Mouse (Mus musculus): ENCODE measurements around the gene Tsr3. TPM values are rescaled to one million over a fixed set of nuclear protein-coding genes. Genes with fewer than 3 reads are reported as not detected.
"Not testable (repeated sequence)": the region's sequence is repeated elsewhere in the genome, so short reads cannot be mapped to it uniquely, and the experiment has no call there.

Gene Tsr3
- polyA plus RNA-seq, 1 experiment from 2014 or later, result 78.6 TPM

- H3K27ac ChIP-seq (replicated peaks), result peak overlapping the region; percentile 42; the same call in 1 of the 2 replicates
- 0 out of 2 replicates have a peak, but pooled peaks cover 17% of the 10 kb centered on the region for H3K27me3 ChIP-seq (replicated peaks; ENCODE audit: low read depth, poor library complexity, severe bottlenecking)
- H3K36me3 ChIP-seq (replicated peaks), result peaks cover 67% of the 10 kb centered on the region
- H3K4me1 ChIP-seq, result peaks cover 18% of the 10 kb centered on the region
- peak overlapping the region; percentile 60 for H3K4me3 ChIP-seq
- no peaks in the 10 kb centered on the region for H3K9me3 ChIP-seq
- 47% methylated on average over 6 of the region's 6 CpGs for WGBS
- no peak for DNase-seq (ENCODE audit: low spot score)
Measured at GRCm38 (mm10) chr17:25222951-25223601, 16.9 kb upstream of the Tsr3 start.

DNA sequence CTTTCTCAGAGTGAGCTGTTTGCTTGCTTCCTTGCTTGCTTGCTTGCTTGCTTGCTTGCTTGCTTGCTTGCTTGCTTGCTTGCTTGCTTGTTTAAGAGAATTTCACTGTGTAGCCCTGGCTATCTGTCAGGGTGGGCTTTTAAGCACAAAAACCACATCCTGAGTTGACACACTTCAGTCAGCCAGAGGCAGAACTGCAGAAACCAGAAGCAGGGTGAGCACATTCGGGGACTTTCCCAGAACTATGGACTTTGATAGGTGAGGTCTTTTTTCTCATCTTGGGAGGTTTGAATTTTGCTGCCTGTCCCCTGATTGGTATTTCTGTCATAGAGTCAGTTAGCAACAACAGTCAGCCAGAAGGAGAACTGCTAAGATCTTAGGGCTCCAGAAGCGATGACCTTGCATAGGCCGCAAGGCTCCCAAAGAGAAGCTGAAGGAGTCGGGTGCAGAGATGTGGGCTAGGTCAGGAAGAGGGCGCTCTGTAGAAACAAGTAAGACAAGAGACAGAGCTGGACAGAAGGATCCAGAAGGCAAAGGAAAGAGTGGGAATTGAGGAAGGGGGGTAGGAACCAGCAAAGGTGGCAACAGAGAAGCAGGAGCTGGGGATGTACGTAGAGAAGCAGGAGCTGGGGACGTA lies 15.3 kb upstream of the Tsr3 start:
- Histone ChIP-seq H3K4me1 (peaks cover 18% of the 10 kb centered on the region), H3K4me3 (no peak overlapping the region), H3K9me3 (no peaks in the 10 kb centered on the region), H3K36me3 (replicated peaks) (peaks cover 71% of the 10 kb centered on the region), H3K27ac (replicated peaks) (no peak overlapping the region), H3K27me3 (replicated peaks; ENCODE audit: low read depth, poor library complexity, severe bottlenecking) (0 out of 2 replicates have a peak, but pooled peaks cover 17% of the 10 kb centered on the region)
- DNase-seq (ENCODE audit: low spot score), result no peak
- 90% methylated on average over 7 of the region's 7 CpGs for WGBS

DNA sequence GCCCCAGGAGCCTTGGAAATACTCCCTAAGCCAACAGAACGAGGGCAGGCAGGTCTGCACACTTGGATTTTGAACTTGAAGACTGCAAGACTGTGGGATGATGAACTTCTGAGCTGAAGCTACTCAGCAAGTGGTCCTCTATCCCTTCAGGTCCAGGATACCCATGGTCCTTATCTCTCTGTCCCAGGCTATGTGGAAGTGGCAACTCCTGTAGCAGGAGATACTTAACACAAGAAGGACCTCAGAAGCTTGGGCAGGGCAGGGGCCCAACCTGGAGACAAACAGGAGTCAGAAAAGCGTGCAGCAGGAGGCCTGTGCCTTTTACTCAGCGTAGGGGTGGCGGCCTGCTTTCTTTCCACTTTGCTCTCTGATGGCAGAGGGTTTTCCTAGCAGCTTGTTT lies 14.3 kb upstream of the Tsr3 start:
- DNase-seq (ENCODE audit: low spot score), result no peak
- no peak overlapping the region for H3K27ac ChIP-seq (replicated peaks)
- 0 out of 2 replicates have a peak, but pooled peaks cover 13% of the 10 kb centered on the region for H3K27me3 ChIP-seq (replicated peaks; ENCODE audit: low read depth, poor library complexity, severe bottlenecking)
- H3K9me3 ChIP-seq, result no peaks in the 10 kb centered on the region
- 84% methylated on average over 4 of the region's 4 CpGs for WGBS
- peaks cover 71% of the 10 kb centered on the region for H3K36me3 ChIP-seq (replicated peaks)
- no peak overlapping the region for H3K4me3 ChIP-seq
- H3K4me1 ChIP-seq, result peaks cover 18% of the 10 kb centered on the region

- H3K27me3 ChIP-seq (replicated peaks; ENCODE audit: low read depth, poor library complexity, severe bottlenecking), result 0 out of 2 replicates have a peak, but pooled peaks cover 2% of the 10 kb centered on the region
- H3K36me3 ChIP-seq (replicated peaks), result peaks cover 75% of the 10 kb centered on the region
- no peaks in the 10 kb centered on the region for H3K4me1 ChIP-seq
- no peak overlapping the region for H3K27ac ChIP-seq (replicated peaks)
- DNase-seq (ENCODE audit: low spot score), result no peak
- no peaks in the 10 kb centered on the region for H3K9me3 ChIP-seq
- 84% methylated on average over 5 of the region's 5 CpGs for whole genome bisulfite sequencing
- no peak overlapping the region for H3K4me3 ChIP-seq
Measured at GRCm38 (mm10) chr17:25227991-25228390, 12.0 kb upstream of the Tsr3 start.

DNA sequence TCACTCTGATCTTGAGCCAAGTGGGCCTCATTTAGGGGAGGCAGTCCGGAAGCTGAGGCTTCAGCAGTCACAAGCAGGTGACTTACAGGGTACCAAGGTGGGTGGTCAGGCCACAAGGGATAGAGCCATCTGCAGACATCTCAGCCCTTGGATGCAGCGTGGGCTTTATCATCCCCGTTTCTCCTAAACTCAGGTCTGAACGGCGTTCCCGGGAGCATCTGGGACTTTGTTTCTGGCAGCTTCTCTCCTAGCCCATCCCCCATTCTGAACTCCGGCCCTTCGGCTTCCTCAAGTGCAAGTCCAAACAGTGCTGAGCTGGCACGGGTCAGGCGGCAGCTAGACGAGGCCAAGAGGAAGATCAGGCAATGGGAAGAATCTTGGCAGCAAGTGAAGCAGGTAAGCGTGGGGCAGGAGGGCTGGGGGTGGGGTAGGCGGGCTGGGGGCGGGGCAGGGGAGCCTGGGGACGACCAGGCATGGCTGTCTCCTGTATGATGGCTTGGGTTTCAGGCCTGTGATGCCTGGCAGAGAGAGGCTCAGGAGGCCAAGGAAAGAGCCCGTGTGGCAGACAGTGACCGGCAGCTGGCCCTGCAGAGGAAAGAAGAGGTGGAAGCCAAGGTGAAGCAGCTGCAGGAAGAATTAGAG lies 9.8 kb upstream of the Tsr3 start:
- WGBS, result 80% methylated on average over 17 of the region's 17 CpGs
- H3K4me3 ChIP-seq, result not testable (repeated sequence)

DNA sequence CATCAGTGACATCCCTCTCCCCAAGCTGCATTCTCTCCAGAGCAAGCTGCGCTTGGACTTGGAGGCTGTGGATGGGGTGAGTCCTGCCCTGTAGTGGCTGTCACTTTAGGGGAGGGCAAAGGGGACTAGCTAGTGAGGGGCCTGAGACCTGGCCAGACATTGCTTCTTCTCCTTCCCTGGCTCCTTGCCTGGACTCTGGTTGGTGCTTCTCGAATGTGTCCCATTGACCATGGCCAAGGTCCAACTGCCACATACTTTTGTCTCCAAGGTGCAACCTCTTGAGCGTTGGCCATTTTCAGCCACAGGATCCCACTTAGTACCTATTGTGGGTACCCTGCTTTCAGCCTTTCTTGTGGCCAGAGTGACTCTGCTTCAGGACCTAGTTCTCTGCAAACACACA lies 9.3 kb upstream of the Tsr3 start:
- Histone ChIP-seq H3K27ac (replicated peaks) (no peak overlapping the region), H3K9me3 (no peaks in the 10 kb centered on the region), H3K4me3 (no peak overlapping the region), H3K36me3 (replicated peaks) (peaks cover 71% of the 10 kb centered on the region), H3K4me1 (no peaks in the 10 kb centered on the region), H3K27me3 (replicated peaks; ENCODE audit: low read depth, poor library complexity, severe bottlenecking) (no peaks in the 10 kb centered on the region)
- no peak for DNase-seq (ENCODE audit: low spot score)
- WGBS, result 93% methylated on average over 3 of the region's 3 CpGs

More for the DNA sequence above, 9.8 kb upstream of the Tsr3 start:
- H3K36me3 ChIP-seq (replicated peaks), result peaks cover 71% of the 10 kb centered on the region
- not testable (repeated sequence) for H3K27me3 ChIP-seq (replicated peaks; ENCODE audit: low read depth, poor library complexity, severe bottlenecking); H3K9me3 ChIP-seq; DNase-seq (ENCODE audit: low spot score); H3K4me1 ChIP-seq; H3K27ac ChIP-seq (replicated peaks)

DNA sequence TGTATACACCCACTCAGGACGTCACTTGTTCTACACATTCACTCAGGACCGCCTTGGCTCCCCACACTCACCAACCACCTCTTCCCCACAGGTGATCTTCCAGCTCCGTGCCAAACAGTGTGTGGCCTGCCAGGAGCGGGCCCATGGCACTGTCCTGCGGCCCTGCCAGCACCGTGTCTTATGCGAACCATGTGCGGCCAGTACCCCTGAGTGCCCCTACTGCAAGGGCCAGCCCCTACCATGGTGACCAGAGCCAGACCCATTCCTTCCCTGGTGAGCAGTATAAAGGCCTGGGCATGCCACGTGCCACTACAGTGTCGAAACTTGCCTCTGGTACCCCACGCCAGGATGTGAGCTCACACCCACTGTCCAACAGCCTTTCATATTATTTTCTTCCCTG lies 8.3 kb upstream of the Tsr3 start:
- H3K4me1 ChIP-seq; DNase-seq (ENCODE audit: low spot score); H3K27ac ChIP-seq (replicated peaks); H3K27me3 ChIP-seq (replicated peaks; ENCODE audit: low read depth, poor library complexity, severe bottlenecking); H3K9me3 ChIP-seq; H3K4me3 ChIP-seq: not testable (repeated sequence)
- 88% methylated on average over 6 of the region's 11 CpGs for WGBS
- H3K36me3 ChIP-seq (replicated peaks), result peaks cover 70% of the 10 kb centered on the region

DNA sequence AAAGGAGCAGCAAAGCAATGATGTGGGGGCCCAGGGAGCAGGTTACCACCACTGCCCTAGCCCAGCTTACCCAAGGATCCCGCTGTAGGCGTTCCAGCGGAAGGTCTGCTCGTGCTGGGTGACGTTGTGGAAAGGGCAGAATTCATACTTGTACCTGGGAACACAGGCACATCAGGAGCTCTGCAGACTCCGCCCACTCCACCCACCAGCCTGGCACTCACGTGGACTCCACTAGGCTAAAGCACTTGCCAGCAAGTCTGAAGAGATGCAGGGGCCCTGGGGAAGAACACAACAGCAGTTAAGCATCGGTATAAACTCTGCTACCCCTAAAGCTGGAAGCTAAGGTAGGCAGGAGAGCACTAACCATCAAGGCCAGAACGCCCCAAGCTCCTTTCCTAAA lies 4.3 kb upstream of the Tsr3 start:
- Histone ChIP-seq H3K27me3 (replicated peaks; ENCODE audit: low read depth, poor library complexity, severe bottlenecking) (no peaks in the 10 kb centered on the region), H3K36me3 (replicated peaks) (peaks cover 38% of the 10 kb centered on the region), H3K4me3 (no peak overlapping the region), H3K27ac (replicated peaks) (no peak overlapping the region), H3K9me3 (no peaks in the 10 kb centered on the region), H3K4me1 (peaks cover 12% of the 10 kb centered on the region)
- WGBS, result 81% methylated on average over 9 of the region's 9 CpGs
- no peak for DNase-seq (ENCODE audit: low spot score)

- Histone ChIP-seq H3K4me3 (no peak overlapping the region; the same call in 1 of the 2 replicates), H3K9me3 (no peaks in the 10 kb centered on the region), H3K36me3 (replicated peaks) (peaks cover 55% of the 10 kb centered on the region), H3K27ac (replicated peaks) (no peak overlapping the region), H3K27me3 (replicated peaks; ENCODE audit: low read depth, poor library complexity, severe bottlenecking) (no peaks in the 10 kb centered on the region), H3K4me1 (peaks cover 36% of the 10 kb centered on the region)
- 88% methylated on average over 11 of the region's 11 CpGs for WGBS
- no peak for DNase-seq (ENCODE audit: low spot score)
Measured at GRCm38 (mm10) chr17:25243131-25243780, 3.3 kb downstream of the Tsr3 start.

- 81% methylated on average over 16 of the region's 16 CpGs for WGBS
- Histone ChIP-seq H3K27ac (replicated peaks) (no peak overlapping the region), H3K4me1 (peaks cover 32% of the 10 kb centered on the region), H3K27me3 (replicated peaks; ENCODE audit: low read depth, poor library complexity, severe bottlenecking) (no peaks in the 10 kb centered on the region), H3K9me3 (no peaks in the 10 kb centered on the region), H3K36me3 (replicated peaks) (peaks cover 55% of the 10 kb centered on the region), H3K4me3 (peak overlapping the region; percentile 11; the same call in 1 of the 2 replicates)
- DNase-seq (ENCODE audit: low spot score), result peak; percentile 31
Measured at GRCm38 (mm10) chr17:25244239-25244638, 4.3 kb downstream of the Tsr3 start.

DNA sequence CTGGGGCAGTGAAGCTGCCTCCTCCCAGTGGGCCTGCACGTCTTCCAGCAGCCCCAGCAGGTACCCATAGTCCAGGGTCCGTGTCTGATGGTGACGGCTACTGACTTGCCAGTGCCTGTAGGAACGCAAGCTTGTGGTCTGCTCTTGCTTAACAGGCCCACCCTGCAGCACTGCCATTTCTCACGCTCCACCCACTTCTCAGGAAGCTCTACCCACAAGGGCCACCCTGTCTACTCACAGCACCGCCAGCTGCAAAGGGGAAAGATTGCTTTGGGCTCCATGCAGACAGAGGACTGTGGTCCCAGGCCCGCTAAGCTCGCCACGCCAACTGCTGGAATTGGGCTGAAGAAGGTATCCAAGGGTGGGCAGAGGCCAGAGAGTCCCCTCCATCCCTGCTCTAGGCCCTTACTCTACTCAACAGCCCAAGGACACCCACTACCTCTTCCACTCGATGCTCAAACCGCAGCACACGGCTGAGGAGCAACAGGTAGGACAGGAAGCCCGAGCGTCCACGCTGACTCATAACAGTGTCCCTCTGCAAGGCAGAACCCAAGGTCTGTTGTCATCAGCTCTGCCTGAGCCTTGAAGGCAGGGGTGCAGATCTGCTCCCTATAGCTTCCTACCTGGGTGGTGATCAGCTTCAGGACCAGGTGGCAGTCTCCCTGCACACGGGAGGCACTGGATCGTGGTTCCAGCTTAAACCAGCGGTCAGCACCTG lies 8.2 kb downstream of the Tsr3 start:
- Histone ChIP-seq H3K4me3 (no peak overlapping the region), H3K4me1 (peaks cover 22% of the 10 kb centered on the region), H3K36me3 (replicated peaks) (peaks cover 32% of the 10 kb centered on the region), H3K27me3 (replicated peaks; ENCODE audit: low read depth, poor library complexity, severe bottlenecking) (peaks cover 17% of the 10 kb centered on the region), H3K9me3 (no peaks in the 10 kb centered on the region), H3K27ac (replicated peaks) (no peak overlapping the region)
- WGBS, result 83% methylated on average over 18 of the region's 18 CpGs
- no peak for DNase-seq (ENCODE audit: low spot score)

All from embryonic facial prominence, embryonic 10.5 days (tissue).